Mouse (Mus musculus): ENCODE measurements at regions not wholly inside any gene's neighbourhood (a gene's known extent, or its start where the extent isn't known, plus 50 kb on each side); places are given as distances from the start of the nearest gene placed in this dataset.

GRCm38 (mm10) chr1:51660531-51660930 is 182.3 kb upstream of the Nabp1 start:
- H3K9ac ChIP-seq (ENCODE audit: low read length), result no peak overlapping the region
- H3K9me3 ChIP-seq (ENCODE audit: control insufficient read depth, low read length), result no peaks in the 10 kb centered on the region
- no peaks in the 10 kb centered on the region for H3K27me3 ChIP-seq (ENCODE audit: control insufficient read depth, insufficient read depth, low read length)
- H3K4me1 ChIP-seq (ENCODE audit: control insufficient read depth, insufficient read depth, low read length), result no peaks in the 10 kb centered on the region
- no peak overlapping the region for H3K27ac ChIP-seq (ENCODE audit: low read depth, low read length)
- no peak for DNase-seq (ENCODE audit: low spot score)
- WGBS, result 97% methylated on average over 1 of the region's 1 CpGs
- no peaks in the 10 kb centered on the region for H3K36me3 ChIP-seq (ENCODE audit: control insufficient read depth, insufficient read depth, low read length)
- no peak overlapping the region for H3K4me3 ChIP-seq (ENCODE audit: low read depth, low read length)
- no peak overlapping the region for H3K4me2 ChIP-seq (ENCODE audit: low read depth)
- no peak for ATAC-seq (ENCODE audit: insufficient read depth, low FRiP score, low TSS enrichment)

- no peak overlapping the region for H3K4me3 ChIP-seq (ENCODE audit: low read depth, low read length)
- DNase-seq (ENCODE audit: low spot score) (no peak), ATAC-seq (ENCODE audit: insufficient read depth, low FRiP score, low TSS enrichment) (no peak)
- H3K9me3 ChIP-seq (ENCODE audit: control insufficient read depth, low read length), result no peaks in the 10 kb centered on the region
- H3K4me2 ChIP-seq (ENCODE audit: low read depth), result no peak overlapping the region
- H3K36me3 ChIP-seq (ENCODE audit: control insufficient read depth, insufficient read depth, low read length), result no peaks in the 10 kb centered on the region
- H3K4me1 ChIP-seq (ENCODE audit: control insufficient read depth, insufficient read depth, low read length), result no peaks in the 10 kb centered on the region
- no peak overlapping the region for H3K27ac ChIP-seq (ENCODE audit: low read depth, low read length)
- H3K27me3 ChIP-seq (ENCODE audit: control insufficient read depth, insufficient read depth, low read length), result no peaks in the 10 kb centered on the region
- no peak overlapping the region for H3K9ac ChIP-seq (ENCODE audit: low read length)
- WGBS, result 81% methylated on average over 4 of the region's 4 CpGs
Observed at GRCm38 (mm10) chr1:51657203-51657602, 179.0 kb upstream of the Nabp1 start.

- Histone ChIP-seq H3K4me3 (ENCODE audit: low read depth, low read length) (no peak overlapping the region), H3K36me3 (ENCODE audit: control insufficient read depth, insufficient read depth, low read length) (no peaks in the 10 kb centered on the region), H3K27me3 (ENCODE audit: control insufficient read depth, insufficient read depth, low read length) (no peaks in the 10 kb centered on the region), H3K4me2 (ENCODE audit: low read depth) (no peak overlapping the region), H3K4me1 (ENCODE audit: control insufficient read depth, insufficient read depth, low read length) (no peaks in the 10 kb centered on the region), H3K9ac (ENCODE audit: low read length) (no peak overlapping the region), H3K27ac (ENCODE audit: low read depth, low read length) (peak overlapping the region; percentile 49; the same call in 1 of the 2 replicates), H3K9me3 (ENCODE audit: control insufficient read depth, low read length) (no peaks in the 10 kb centered on the region)
- ATAC-seq (ENCODE audit: insufficient read depth, low FRiP score, low TSS enrichment), result peak; percentile 89
- peak; percentile 45 for DNase-seq (ENCODE audit: low spot score)
- 23% methylated on average over 3 of the region's 3 CpGs for WGBS
Observed at GRCm38 (mm10) chr1:51650653-51650995, 172.4 kb upstream of the Nabp1 start.

- DNase-seq (ENCODE audit: low spot score) (peak; percentile 52), ATAC-seq (ENCODE audit: insufficient read depth, low FRiP score, low TSS enrichment) (peak; percentile 88)
- Histone ChIP-seq H3K9me3 (ENCODE audit: control insufficient read depth, low read length) (no peaks in the 10 kb centered on the region), H3K36me3 (ENCODE audit: control insufficient read depth, insufficient read depth, low read length) (no peaks in the 10 kb centered on the region), H3K4me1 (ENCODE audit: control insufficient read depth, insufficient read depth, low read length) (no peaks in the 10 kb centered on the region), H3K27me3 (ENCODE audit: control insufficient read depth, insufficient read depth, low read length) (no peaks in the 10 kb centered on the region), H3K4me3 (ENCODE audit: low read depth, low read length) (no peak overlapping the region), H3K9ac (ENCODE audit: low read length) (no peak overlapping the region), H3K4me2 (ENCODE audit: low read depth) (no peak overlapping the region), H3K27ac (ENCODE audit: low read depth, low read length) (peak overlapping the region; percentile 49; the same call in 1 of the 2 replicates)
- WGBS, result 17% methylated on average over 4 of the region's 4 CpGs
Observed at GRCm38 (mm10) chr1:51649963-51650652, 171.9 kb upstream of the Nabp1 start.

- no peaks in the 10 kb centered on the region for H3K9me3 ChIP-seq (ENCODE audit: control insufficient read depth, low read length)
- WGBS, result 83% methylated on average over 2 of the region's 2 CpGs
- H3K27me3 ChIP-seq (ENCODE audit: control insufficient read depth, insufficient read depth, low read length), result no peaks in the 10 kb centered on the region
- no peaks in the 10 kb centered on the region for H3K36me3 ChIP-seq (ENCODE audit: control insufficient read depth, insufficient read depth, low read length)
- H3K4me1 ChIP-seq (ENCODE audit: control insufficient read depth, insufficient read depth, low read length), result no peaks in the 10 kb centered on the region
- H3K4me3 ChIP-seq (ENCODE audit: low read depth, low read length), result no peak overlapping the region
- H3K27ac ChIP-seq (ENCODE audit: low read depth, low read length), result no peak overlapping the region
- ATAC-seq (ENCODE audit: insufficient read depth, low FRiP score, low TSS enrichment) (no peak), DNase-seq (ENCODE audit: low spot score) (no peak)
- no peak overlapping the region for H3K4me2 ChIP-seq (ENCODE audit: low read depth)
- no peak overlapping the region for H3K9ac ChIP-seq (ENCODE audit: low read length)
Observed at GRCm38 (mm10) chr1:51647955-51648354, 169.7 kb upstream of the Nabp1 start.

- no peak overlapping the region for H3K9ac ChIP-seq (ENCODE audit: low read length)
- DNase-seq (ENCODE audit: low spot score) (peak; percentile 74), ATAC-seq (ENCODE audit: insufficient read depth, low FRiP score, low TSS enrichment) (peak; percentile 45; the same call in 1 of the 2 replicates)
- H3K4me3 ChIP-seq (ENCODE audit: low read depth, low read length), result no peak overlapping the region
- H3K27ac ChIP-seq (ENCODE audit: low read depth, low read length), result no peak overlapping the region
- no peaks in the 10 kb centered on the region for H3K4me1 ChIP-seq (ENCODE audit: control insufficient read depth, insufficient read depth, low read length)
- H3K4me2 ChIP-seq (ENCODE audit: low read depth), result no peak overlapping the region
- H3K9me3 ChIP-seq (ENCODE audit: control insufficient read depth, low read length), result no peaks in the 10 kb centered on the region
- no peaks in the 10 kb centered on the region for H3K27me3 ChIP-seq (ENCODE audit: control insufficient read depth, insufficient read depth, low read length)
- WGBS, result 32% methylated on average over 2 of the region's 2 CpGs
- H3K36me3 ChIP-seq (ENCODE audit: control insufficient read depth, insufficient read depth, low read length), result no peaks in the 10 kb centered on the region
Observed at GRCm38 (mm10) chr1:51644399-51644798, 166.2 kb upstream of the Nabp1 start.

- Histone ChIP-seq H3K36me3 (ENCODE audit: control insufficient read depth, insufficient read depth, low read length) (no peaks in the 10 kb centered on the region), H3K4me2 (ENCODE audit: low read depth) (no peak overlapping the region), H3K4me3 (ENCODE audit: low read depth, low read length) (no peak overlapping the region), H3K9me3 (ENCODE audit: control insufficient read depth, low read length) (no peaks in the 10 kb centered on the region), H3K27me3 (ENCODE audit: control insufficient read depth, insufficient read depth, low read length) (no peaks in the 10 kb centered on the region), H3K4me1 (ENCODE audit: control insufficient read depth, insufficient read depth, low read length) (no peaks in the 10 kb centered on the region), H3K27ac (ENCODE audit: low read depth, low read length) (no peak overlapping the region), H3K9ac (ENCODE audit: low read length) (no peak overlapping the region)
- DNase-seq (ENCODE audit: low spot score) (no peak), ATAC-seq (ENCODE audit: insufficient read depth, low FRiP score, low TSS enrichment) (no peak)
- WGBS, result 69% methylated on average over 3 of the region's 3 CpGs
Observed at GRCm38 (mm10) chr1:51643640-51644039, 165.4 kb upstream of the Nabp1 start.

GRCm38 (mm10) chr1:51638519-51639302 is 160.5 kb upstream of the Nabp1 start:
- no peak for ATAC-seq (ENCODE audit: insufficient read depth, low FRiP score, low TSS enrichment)

More at GRCm38 (mm10) chr1:51638519-51639302, 160.5 kb upstream of the Nabp1 start:
- Histone ChIP-seq H3K4me1 (ENCODE audit: control insufficient read depth, insufficient read depth, low read length) (no peaks in the 10 kb centered on the region), H3K36me3 (ENCODE audit: control insufficient read depth, insufficient read depth, low read length) (no peaks in the 10 kb centered on the region), H3K27me3 (ENCODE audit: control insufficient read depth, insufficient read depth, low read length) (no peaks in the 10 kb centered on the region), H3K9ac (ENCODE audit: low read length) (no peak overlapping the region), H3K4me2 (ENCODE audit: low read depth) (no peak overlapping the region), H3K4me3 (ENCODE audit: low read depth, low read length) (no peak overlapping the region), H3K27ac (ENCODE audit: low read depth, low read length) (no peak overlapping the region), H3K9me3 (ENCODE audit: control insufficient read depth, low read length) (no peaks in the 10 kb centered on the region)
- 76% methylated on average over 6 of the region's 6 CpGs for WGBS
- no peak for DNase-seq (ENCODE audit: low spot score)
